Mouse (Mus musculus) midbrain, embryonic 11.5 days (tissue): Measurements from ENCODE around the gene Sh3bp1. TPM values are rescaled to one million over a fixed set of nuclear protein-coding genes. Genes with fewer than 3 reads are reported as not detected.

ENCODE experiments used
- ATAC-seq: fragments of 200-750 bp; cut with Nextera tagmentation; 2 replicates; pipeline ENCODE4 v1.8.0; 2017; ENCODE audit warnings: moderate TSS enrichment, moderate library complexity; ENCODE audit not compliant: low FRiP score
- DNase-seq: peaks from one replicate; pipeline ENCODE4 v3.0.0; 2015; ENCODE audit warnings: low spot score; ENCODE audit errors: missing footprints
- H3K27ac ChIP-seq: fragments of 300-500 bp; sonication (generic); 2 replicates; pipeline ENCODE4 v1.5.1; 2014; ENCODE audit warnings: low read depth, low read length
- H3K27me3 ChIP-seq: fragments of 300-500 bp; sonication (generic); 2 replicates; pipeline ENCODE4 v1.6.1; 2014; ENCODE audit warnings: mild to moderate bottlenecking, low read length, moderate library complexity, mixed read lengths; ENCODE audit not compliant: control insufficient read depth, insufficient read depth
- H3K36me3 ChIP-seq: fragments of 300-500 bp; sonication (generic); 2 replicates; pipeline ENCODE4 v1.6.1; 2014; ENCODE audit warnings: mild to moderate bottlenecking, low read length, moderate library complexity, mixed read lengths; ENCODE audit not compliant: control insufficient read depth, insufficient read depth
- H3K4me1 ChIP-seq: fragments of 300-500 bp; sonication (generic); 2 replicates; pipeline ENCODE4 v1.6.1; 2014; ENCODE audit warnings: low read length; ENCODE audit not compliant: control insufficient read depth, insufficient read depth
- H3K4me2 ChIP-seq: fragments of 300-500 bp; sonication (generic); 2 replicates; pipeline ENCODE4 v1.6.1; 2014; ENCODE audit warnings: mild to moderate bottlenecking, moderate library complexity
- H3K4me3 ChIP-seq: fragments of 300-500 bp; sonication (generic); 2 replicates; pipeline ENCODE4 v1.5.1; 2014; ENCODE audit warnings: low read depth, low read length
- H3K9ac ChIP-seq: fragments of 300-500 bp; sonication (generic); 2 replicates; pipeline ENCODE4 v1.6.1; 2014; ENCODE audit warnings: low read length
- H3K9me3 ChIP-seq: fragments of 300-500 bp; sonication (generic); 2 replicates; pipeline ENCODE4 v1.6.1; 2016; ENCODE audit warnings: low read length; ENCODE audit not compliant: control insufficient read depth
- whole genome bisulfite sequencing: fragments of 180-500 bp; shearing (Covaris S2); extraction: QIAGEN DNeasy Blood & Tissue Kit; methylation state at CpG from one replicate; pipeline ENCODE4 v1.1.7; 2014; 5-methylcytosine and 5-hydroxymethylcytosine counted together
- polyA plus RNA-seq: library from polyadenylated mRNA; unstranded; fragments of >200 nt; fragmentation: Nextera tagmentation; extraction: Ambion mirVana; gene quantifications from 2 replicates; pipeline ENCODE4 v1.2.1, GENCODE M21; 2014

The Sh3bp1 gene
- polyA plus RNA-seq, 1 experiment from 2014 or later, result 9.1 TPM

GRCm38 (mm10) chr15:78940325-78940724, 40.8 kb downstream of the Sh3bp1 start:
- H3K9ac ChIP-seq, result no peak overlapping the region
- DNase-seq (no peak), ATAC-seq (no peak)
- peaks cover 18% of the 10 kb centered on the region for H3K36me3 ChIP-seq
- WGBS, result 93% methylated on average over 13 of the region's 13 CpGs
- H3K9me3 ChIP-seq, result no peaks in the 10 kb centered on the region; the same call in 1 of the 2 replicates
- peaks cover 10% of the 10 kb centered on the region for H3K4me1 ChIP-seq
- no peak overlapping the region for H3K4me2 ChIP-seq
- no peak overlapping the region for H3K27ac ChIP-seq
- no peaks in the 10 kb centered on the region for H3K27me3 ChIP-seq
- no peak overlapping the region for H3K4me3 ChIP-seq

- peaks cover 13% of the 10 kb centered on the region for H3K36me3 ChIP-seq
- peak overlapping the region; percentile 44 for H3K4me2 ChIP-seq
- peak; percentile 97 for DNase-seq
- H3K9ac ChIP-seq, result peak overlapping the region; percentile 59
- H3K4me3 ChIP-seq, result peak overlapping the region; percentile 23
- H3K4me1 ChIP-seq, result peaks cover 5% of the 10 kb centered on the region; the same call in 1 of the 2 replicates
- peaks cover 4% of the 10 kb centered on the region for H3K27me3 ChIP-seq
- H3K27ac ChIP-seq, result no peak overlapping the region
- H3K9me3 ChIP-seq, result no peaks in the 10 kb centered on the region; the same call in 1 of the 2 replicates
- peak; percentile 61 for ATAC-seq
- 6% methylated on average over 9 of the region's 9 CpGs for WGBS
Observed at GRCm38 (mm10) chr15:78942663-78943062, 43.1 kb downstream of the Sh3bp1 start.

- H3K9me3 ChIP-seq, result no peaks in the 10 kb centered on the region; the same call in 1 of the 2 replicates
- H3K27me3 ChIP-seq, result peaks cover 4% of the 10 kb centered on the region
- peaks cover 10% of the 10 kb centered on the region; the same call in 1 of the 2 replicates for H3K4me1 ChIP-seq
- no peak overlapping the region for H3K27ac ChIP-seq
- no peak overlapping the region for H3K9ac ChIP-seq
- 82% methylated on average over 7 of the region's 7 CpGs for WGBS
- H3K4me2 ChIP-seq, result no peak overlapping the region
- H3K4me3 ChIP-seq, result no peak overlapping the region
- ATAC-seq, result no peak
- no peak for DNase-seq
- no peaks in the 10 kb centered on the region; the same call in 1 of the 2 replicates for H3K36me3 ChIP-seq
Observed at GRCm38 (mm10) chr15:78946232-78946631, 46.7 kb downstream of the Sh3bp1 start.

GRCm38 (mm10) chr15:78947657-78948056, 48.1 kb downstream of the Sh3bp1 start, which contains the start of gene Triobp:
Triobp (plus strand) TSS chr15:78947724.
- H3K27ac ChIP-seq, result peak within 1 kb of the TSS; percentile 52
- peaks cover 4% of the 10 kb centered on the region for H3K27me3 ChIP-seq
- DNase-seq (peak; percentile 97), ATAC-seq (peak; percentile 98)
- H3K4me1 ChIP-seq, result peaks cover 10% of the 10 kb centered on the region; the same call in 1 of the 2 replicates
- no peaks in the 10 kb centered on the region; the same call in 1 of the 2 replicates for H3K36me3 ChIP-seq
- H3K4me3 ChIP-seq, result peak within 1 kb of the TSS; percentile 56
- H3K4me2 ChIP-seq, result peak within 1 kb of the TSS; percentile 86
- H3K9me3 ChIP-seq, result no peaks in the 10 kb centered on the region; the same call in 1 of the 2 replicates
- under 1% methylated on average over 24 of the region's 24 CpGs for WGBS
- H3K9ac ChIP-seq, result peak within 1 kb of the TSS; percentile 85

GRCm38 (mm10) chr15:78948152-78948725, 48.7 kb downstream of the Sh3bp1 start:
- Histone ChIP-seq H3K9ac (peak overlapping the region; percentile 85), H3K36me3 (no peaks in the 10 kb centered on the region; the same call in 1 of the 2 replicates), H3K4me2 (peak overlapping the region; percentile 86), H3K4me1 (peaks cover 8% of the 10 kb centered on the region; the same call in 1 of the 2 replicates), H3K4me3 (peak overlapping the region; percentile 56), H3K9me3 (no peaks in the 10 kb centered on the region; the same call in 1 of the 2 replicates), H3K27me3 (peaks cover 4% of the 10 kb centered on the region), H3K27ac (peak overlapping the region; percentile 52)
- peak; percentile 20; the same call in 1 of the 2 replicates for ATAC-seq
- WGBS, result 3% methylated on average over 11 of the region's 11 CpGs
- peak; percentile 89 for DNase-seq

- H3K4me1 ChIP-seq, result peaks cover 8% of the 10 kb centered on the region; the same call in 1 of the 2 replicates
- DNase-seq (no peak), ATAC-seq (no peak)
- H3K4me2 ChIP-seq, result no peak overlapping the region; the same call in 1 of the 2 replicates
- no peak overlapping the region for H3K9ac ChIP-seq
- H3K27me3 ChIP-seq, result peaks cover 4% of the 10 kb centered on the region
- no peak overlapping the region for H3K27ac ChIP-seq
- no peaks in the 10 kb centered on the region; the same call in 1 of the 2 replicates for H3K9me3 ChIP-seq
- peaks cover 3% of the 10 kb centered on the region for H3K36me3 ChIP-seq
- WGBS, result 97% methylated on average over 3 of the region's 3 CpGs
- H3K4me3 ChIP-seq, result peak overlapping the region; percentile 56
Observed at GRCm38 (mm10) chr15:78948883-78949282, 49.3 kb downstream of the Sh3bp1 start.

- Histone ChIP-seq H3K4me2 (no peak overlapping the region), H3K4me1 (no peaks in the 10 kb centered on the region), H3K27me3 (no peaks in the 10 kb centered on the region), H3K9me3 (no peaks in the 10 kb centered on the region), H3K4me3 (no peak overlapping the region), H3K27ac (no peak overlapping the region), H3K36me3 (peaks cover 3% of the 10 kb centered on the region), H3K9ac (no peak overlapping the region)
- ATAC-seq (no peak), DNase-seq (no peak)
- 80% methylated on average over 3 of the region's 3 CpGs for WGBS
Observed at GRCm38 (mm10) chr15:78955663-78956062, 56.1 kb downstream of the Sh3bp1 start.

GRCm38 (mm10) chr15:78956351-78956750, 56.8 kb downstream of the Sh3bp1 start:
- Histone ChIP-seq H3K9ac (no peak overlapping the region), H3K27ac (no peak overlapping the region), H3K4me3 (no peak overlapping the region), H3K4me2 (no peak overlapping the region), H3K4me1 (no peaks in the 10 kb centered on the region), H3K36me3 (peaks cover 5% of the 10 kb centered on the region), H3K27me3 (no peaks in the 10 kb centered on the region), H3K9me3 (no peaks in the 10 kb centered on the region)
- DNase-seq (no peak), ATAC-seq (no peak)
- 82% methylated on average over 4 of the region's 4 CpGs for WGBS

- peaks cover 5% of the 10 kb centered on the region for H3K36me3 ChIP-seq
Observed at GRCm38 (mm10) chr15:78957021-78957420, 57.5 kb downstream of the Sh3bp1 start.

More at GRCm38 (mm10) chr15:78957021-78957420, 57.5 kb downstream of the Sh3bp1 start:
- Histone ChIP-seq H3K4me3 (no peak overlapping the region), H3K9me3 (no peaks in the 10 kb centered on the region), H3K27me3 (no peaks in the 10 kb centered on the region), H3K9ac (no peak overlapping the region), H3K4me2 (no peak overlapping the region), H3K4me1 (no peaks in the 10 kb centered on the region), H3K27ac (no peak overlapping the region)
- 76% methylated on average over 15 of the region's 15 CpGs for WGBS
- DNase-seq, result no peak
- ATAC-seq, result no peak
